Mouse (Mus musculus): ENCODE measurements around the gene Mettl13.

DNA sequence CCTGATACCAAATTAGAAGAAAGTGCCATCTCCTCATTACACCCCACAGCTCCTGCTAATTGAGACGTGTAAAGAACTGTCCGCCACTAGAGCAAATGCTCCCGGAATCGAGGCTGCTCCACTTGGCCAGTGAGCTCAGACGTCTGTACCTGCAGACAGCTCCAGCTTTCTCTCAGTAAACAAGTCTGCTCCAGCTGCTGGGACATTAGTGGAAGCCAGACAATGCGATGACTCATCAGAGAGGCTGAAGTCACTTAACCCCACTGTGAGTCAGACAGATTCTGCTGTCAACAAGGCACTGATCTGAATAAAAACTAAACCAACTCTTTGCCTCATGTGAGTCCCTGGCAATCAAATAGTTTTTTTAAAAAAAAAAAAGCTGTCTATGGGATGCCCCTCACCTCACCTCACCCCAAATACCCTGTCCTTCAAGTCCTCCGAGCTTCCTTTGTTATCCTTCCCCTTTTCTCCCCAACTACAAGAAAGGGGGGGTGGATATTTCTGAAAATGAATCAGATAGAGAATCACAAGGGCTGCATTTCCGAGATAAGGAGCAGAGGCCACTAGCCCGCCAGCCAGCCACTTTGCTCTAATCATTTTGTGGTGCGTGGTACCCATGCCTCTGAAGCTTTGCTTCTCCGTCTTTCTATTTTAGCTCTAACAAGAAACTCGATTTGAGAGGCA, 38.9 kb downstream of the Mettl13 start:
- TF ChIP-seq CTCF (IDR thresholded peaks at IDR 0.05; ENCODE audit: insufficient read depth, low read length) (no peak), POLR2A (IDR thresholded peaks at IDR 0.05; ENCODE audit: borderline replicate concordance, extremely low read depth, low read depth, low read length) (no peak)

Data from lung, adult 2 months (tissue).